Mouse (Mus musculus): ENCODE measurements at regions not wholly inside any gene's neighbourhood (a gene's known extent, or its start where the extent isn't known, plus 50 kb on each side); places are given as distances from the start of the nearest gene placed in this dataset.

DNA sequence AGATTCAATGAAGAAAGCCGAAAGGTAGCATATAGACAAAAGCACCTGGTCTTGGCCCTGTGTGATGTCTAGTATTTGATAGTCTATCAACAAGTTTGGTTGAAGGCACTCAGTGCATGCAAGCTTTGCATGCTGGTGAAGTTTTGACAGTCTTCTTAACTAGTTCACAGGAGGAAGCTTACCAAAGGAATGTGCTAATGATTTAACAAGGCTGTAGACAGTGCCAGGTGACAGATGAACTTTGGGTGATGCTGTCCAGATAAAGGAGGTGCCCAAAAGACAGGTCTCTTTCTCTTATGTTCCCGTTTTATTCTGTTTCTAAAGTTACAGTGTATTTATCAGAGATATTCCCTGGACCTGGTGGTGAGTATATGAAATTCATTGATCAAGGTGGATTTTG, 303.3 kb upstream of the Fam241a start:
- TF ChIP-seq POLR2A (IDR thresholded peaks at IDR 0.05; ENCODE audit: borderline replicate concordance, control insufficient read depth, low read depth, low read length) (no peak), CTCF (IDR thresholded peaks at IDR 0.05; ENCODE audit: control insufficient read depth, insufficient read depth, low read length) (no peak)
